Mouse (Mus musculus) intestine, embryonic 16.5 days (tissue): ENCODE results near the gene Cypt4. TPM values are rescaled to one million over a fixed set of nuclear protein-coding genes. Genes with fewer than 3 reads are reported as not detected.
"Not testable (repeated sequence)": the region's sequence is repeated elsewhere in the genome, so short reads cannot be mapped to it uniquely, and the experiment has no call there.

Source experiments
- ATAC-seq: fragments of 200-750 bp; cut with Nextera tagmentation; 2 replicates; pipeline ENCODE4 v1.8.0; 2017; ENCODE audit warnings: moderate TSS enrichment, moderate library complexity
- H3K27ac ChIP-seq: fragments of 300-500 bp; sonication (generic); 2 replicates; pipeline ENCODE4 v1.5.1; 2014; ENCODE audit warnings: mild to moderate bottlenecking, low read length
- H3K27me3 ChIP-seq: fragments of 300-500 bp; sonication (generic); replicated peaks from 2 replicates; pipeline ENCODE4 v1.6.1; 2014; ENCODE audit warnings: low read length, control low read depth, mixed read lengths; ENCODE audit not compliant: control insufficient read depth, insufficient read depth
- H3K36me3 ChIP-seq: fragments of 300-500 bp; sonication (generic); 2 replicates; pipeline ENCODE4 v1.6.1; 2014; ENCODE audit warnings: low read length, control low read depth; ENCODE audit not compliant: control insufficient read depth, insufficient read depth
- H3K4me1 ChIP-seq: fragments of 300-500 bp; sonication (generic); 2 replicates; pipeline ENCODE4 v1.6.1; 2014; ENCODE audit warnings: low read length, control low read depth, mixed read lengths; ENCODE audit not compliant: control insufficient read depth, insufficient read depth
- H3K4me2 ChIP-seq: fragments of 300-500 bp; sonication (generic); 2 replicates; pipeline ENCODE4 v1.6.1; 2014; ENCODE audit warnings: low read depth, low read length, control low read depth
- H3K4me3 ChIP-seq: fragments of 300-500 bp; sonication (generic); 2 replicates; pipeline ENCODE4 v1.5.1; 2014; ENCODE audit warnings: mild to moderate bottlenecking, low read length
- H3K9ac ChIP-seq: fragments of 300-500 bp; sonication (generic); 2 replicates; pipeline ENCODE4 v1.6.1; 2014; ENCODE audit warnings: low read depth, low read length
- H3K9me3 ChIP-seq: fragments of 300-500 bp; sonication (generic); 2 replicates; pipeline ENCODE4 v1.6.1; 2016; ENCODE audit warnings: low read length, control low read depth; ENCODE audit not compliant: control insufficient read depth
- WGBS: fragments of 180-500 bp; shearing (Covaris S2); extraction: QIAGEN DNeasy Blood & Tissue Kit; methylation state at CpG from one replicate; pipeline ENCODE4 v1.1.7; 2014; 5-methylcytosine and 5-hydroxymethylcytosine counted together
- polyA plus RNA-seq: library from polyadenylated mRNA; unstranded; fragments of >200 nt; fragmentation: Nextera tagmentation; extraction: Ambion mirVana; gene quantifications from 2 replicates; pipeline ENCODE4 v1.2.1, GENCODE M21; 2015

The Cypt4 gene
- polyA plus RNA-seq: not detected in 2 replicates

- Histone ChIP-seq H3K36me3 (no peaks in the 10 kb centered on the region), H3K9ac (no peak within 1 kb of the TSS), H3K4me3 (no peak within 1 kb of the TSS), H3K4me2 (no peak within 1 kb of the TSS), H3K4me1 (no peaks in the 10 kb centered on the region), H3K9me3 (no peaks in the 10 kb centered on the region), H3K27ac (no peak within 1 kb of the TSS), H3K27me3 (no peaks in the 10 kb centered on the region)
- WGBS: 89% methylated on average over 5 of the region's 5 CpGs
- ATAC-seq: no peak
These were observed at the start of gene Cypt4 for GRCm38 (mm10) chr9:24624896-24625295. Cypt4 (plus strand) TSS chr9:24625196.

DNA sequence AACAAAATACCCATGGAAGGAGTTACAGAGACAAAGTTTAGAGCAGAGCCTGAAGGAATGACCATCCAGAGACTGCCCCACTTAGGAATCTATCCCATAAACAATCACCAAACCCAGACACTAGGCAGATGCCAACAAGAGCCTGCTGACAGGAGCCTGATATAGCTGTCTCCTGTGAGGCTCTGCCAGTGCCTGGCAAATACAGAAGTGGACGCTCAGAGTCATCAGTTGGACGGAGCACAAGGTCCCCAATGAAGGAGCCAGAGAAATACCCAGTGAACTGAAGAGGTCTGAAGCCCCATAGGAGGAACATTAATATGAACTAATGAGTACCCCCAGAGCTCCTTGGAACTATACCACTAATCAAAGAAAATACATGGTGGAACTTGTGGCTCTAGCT lies 12.3 kb downstream of the Cypt4 start:
- WGBS: 77% methylated on average over 2 of the region's 2 CpGs
- not testable (repeated sequence) for H3K27me3 ChIP-seq, H3K36me3 ChIP-seq, H3K4me1 ChIP-seq, H3K9ac ChIP-seq, ATAC-seq, H3K4me2 ChIP-seq, H3K9me3 ChIP-seq, H3K27ac ChIP-seq, H3K4me3 ChIP-seq

Other genes with a start within 250 kb of the Cypt4 start
- gene Dpy19l1, start 122.1 kb upstream of the Cypt4 start, polyA plus RNA-seq: 3.7 and 4.3 TPM in 2 replicates
- gene Dpy19l2, start 71.1 kb downstream of the Cypt4 start, polyA plus RNA-seq: not detected in 2 replicates
- 0.10 and 0.11 TPM in 2 replicates for gene Tbx20, start 149.1 kb downstream of the Cypt4 start, polyA plus RNA-seq